Mouse (Mus musculus): ENCODE measurements around the gene Olfr1337. TPM values are rescaled to one million over a fixed set of nuclear protein-coding genes. Genes with fewer than 3 reads are reported as not detected.
"Not testable (repeated sequence)": the region's sequence is repeated elsewhere in the genome, so short reads cannot be mapped to it uniquely, and the experiment has no call there.

Gene Olfr1337
- not detected in 2 replicates for polyA plus RNA-seq (2015; fragmentation: Nextera tagmentation; extraction: Ambion mirVana)

- Histone ChIP-seq H3K27me3 (no peaks in the 10 kb centered on the region), H3K9me3 (no peaks in the 10 kb centered on the region), H3K4me2 (no peak within 1 kb of the TSS), H3K9ac (no peak within 1 kb of the TSS), H3K4me3 (no peak within 1 kb of the TSS), H3K4me1 (replicated peaks) (no peaks in the 10 kb centered on the region), H3K27ac (no peak within 1 kb of the TSS), H3K36me3 (no peaks in the 10 kb centered on the region)
- ATAC-seq (ENCODE audit: low FRiP score): no peak
- WGBS: 79% methylated on average over 2 of the region's 2 CpGs
Measured at GRCm38 (mm10) chr4:118782486-118782885, at the start of gene Olfr1337. TSS of gene Olfr1337 (minus strand) at chr4:118782586.

GRCm38 (mm10) chr4:118818921-118819320, 36.5 kb upstream of the Olfr1337 start:
- no peak for ATAC-seq (ENCODE audit: low FRiP score)
- Histone ChIP-seq H3K27ac (no peak overlapping the region), H3K9me3 (no peaks in the 10 kb centered on the region), H3K4me1 (replicated peaks) (no peaks in the 10 kb centered on the region), H3K4me2 (no peak overlapping the region), H3K4me3 (no peak overlapping the region), H3K27me3 (no peaks in the 10 kb centered on the region), H3K9ac (no peak overlapping the region), H3K36me3 (no peaks in the 10 kb centered on the region)
- WGBS: 93% methylated on average over 1 of the region's 1 CpGs

DNA sequence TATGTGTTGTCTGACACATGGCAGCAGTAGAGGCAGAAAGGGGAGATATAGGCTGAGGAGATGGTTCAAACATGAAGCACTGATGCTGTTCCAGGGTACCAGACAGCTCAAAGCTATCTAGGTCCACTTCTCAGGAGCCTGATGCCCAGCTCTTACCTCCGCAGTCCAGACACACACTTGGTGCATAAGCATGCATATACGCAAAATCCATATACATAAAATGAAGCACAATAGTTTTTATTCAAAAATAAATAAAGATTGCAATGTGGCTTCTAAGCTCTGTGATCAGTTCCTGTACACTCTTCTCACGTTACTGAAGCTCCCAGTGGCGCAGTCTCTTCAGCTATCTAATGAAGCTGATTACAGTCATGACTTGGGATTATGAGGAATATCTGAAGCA, 27.5 kb upstream of the Olfr1337 start, which contains the start of gene Olfr1335:
Gene Olfr1335 (minus strand): TSS at position 101 of the 400 bp plus-strand sequence.
- no peak for ATAC-seq (ENCODE audit: low FRiP score)

GRCm38 (mm10) chr4:118792796-118793195, 10.4 kb upstream of the Olfr1337 start:
- not testable (repeated sequence) for H3K9me3 ChIP-seq; H3K4me3 ChIP-seq; H3K27ac ChIP-seq; H3K9ac ChIP-seq; H3K4me1 ChIP-seq (replicated peaks); H3K4me2 ChIP-seq; H3K36me3 ChIP-seq; H3K27me3 ChIP-seq; ATAC-seq (ENCODE audit: low FRiP score)

More for the DNA sequence above, 27.5 kb upstream of the Olfr1337 start, which contains the start of gene Olfr1335:
- Histone ChIP-seq H3K4me2 (no peak within 1 kb of the TSS), H3K27ac (no peak within 1 kb of the TSS), H3K27me3 (no peaks in the 10 kb centered on the region), H3K4me3 (no peak within 1 kb of the TSS), H3K36me3 (no peaks in the 10 kb centered on the region), H3K4me1 (replicated peaks) (no peaks in the 10 kb centered on the region), H3K9ac (no peak within 1 kb of the TSS), H3K9me3 (no peaks in the 10 kb centered on the region)
- WGBS: 97% methylated on average over 4 of the region's 4 CpGs

DNA sequence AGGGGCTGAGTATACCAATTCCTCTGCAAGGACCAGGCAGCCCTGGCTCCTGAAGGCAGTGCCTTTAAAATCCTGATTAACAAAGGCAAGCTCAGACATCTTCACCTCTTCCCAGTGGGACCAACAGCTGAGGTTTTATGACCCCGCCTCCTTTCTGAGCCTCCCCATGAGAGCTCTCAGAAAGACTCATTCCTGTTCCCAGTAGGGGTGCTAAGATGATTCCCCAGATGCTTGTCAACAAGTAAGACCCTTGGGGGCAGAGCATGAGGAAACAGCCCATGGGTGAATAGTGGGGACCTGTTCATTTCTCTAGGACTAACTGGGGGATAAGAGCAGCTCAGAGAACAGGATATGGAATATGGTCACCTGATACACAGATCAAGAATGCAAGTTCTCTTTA, 23.7 kb downstream of the Olfr1337 start, which contains the start of gene Olfr1338:
Gene Olfr1338 (minus strand): TSS at position 101 of the 400 bp plus-strand sequence.
- no peak within 1 kb of the TSS for H3K27ac ChIP-seq
- no peak within 1 kb of the TSS for H3K9ac ChIP-seq
- H3K9me3 ChIP-seq: no peaks in the 10 kb centered on the region
- H3K4me1 ChIP-seq (replicated peaks): no peaks in the 10 kb centered on the region
- no peak within 1 kb of the TSS for H3K4me3 ChIP-seq
- no peaks in the 10 kb centered on the region for H3K27me3 ChIP-seq
- ATAC-seq (ENCODE audit: low FRiP score): no peak
- no peaks in the 10 kb centered on the region for H3K36me3 ChIP-seq
- no peak within 1 kb of the TSS for H3K4me2 ChIP-seq
- WGBS: 94% methylated on average over 1 of the region's 1 CpGs

DNA sequence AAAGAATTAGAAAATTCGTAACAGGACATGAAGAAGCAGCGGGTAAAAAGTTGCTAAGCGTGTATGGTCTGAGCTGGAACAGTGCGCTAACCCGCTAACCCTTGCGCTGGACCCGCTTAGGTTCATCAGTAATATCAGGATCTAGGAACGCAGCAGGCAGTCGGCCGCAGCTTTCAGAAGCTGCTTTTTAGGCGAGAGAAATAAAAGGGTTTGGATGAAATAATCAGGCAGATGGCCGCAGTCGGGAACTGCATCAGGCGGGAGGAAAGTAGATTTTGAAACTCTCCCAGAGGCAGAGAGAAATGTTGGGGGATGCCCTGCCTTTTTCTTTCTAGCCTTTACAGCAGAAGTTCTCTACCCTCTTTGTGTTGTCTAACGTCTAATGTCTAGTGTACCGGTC, 40.5 kb downstream of the Olfr1337 start:
- Histone ChIP-seq H3K9ac (no peak overlapping the region), H3K36me3 (no peaks in the 10 kb centered on the region), H3K4me2 (peak overlapping the region; percentile 35), H3K4me1 (replicated peaks) (peaks cover 9% of the 10 kb centered on the region), H3K4me3 (no peak overlapping the region), H3K27me3 (peaks cover 31% of the 10 kb centered on the region), H3K9me3 (no peaks in the 10 kb centered on the region), H3K27ac (no peak overlapping the region)
- WGBS: 4% methylated on average over 16 of the region's 16 CpGs
- ATAC-seq (ENCODE audit: low FRiP score): no peak

DNA sequence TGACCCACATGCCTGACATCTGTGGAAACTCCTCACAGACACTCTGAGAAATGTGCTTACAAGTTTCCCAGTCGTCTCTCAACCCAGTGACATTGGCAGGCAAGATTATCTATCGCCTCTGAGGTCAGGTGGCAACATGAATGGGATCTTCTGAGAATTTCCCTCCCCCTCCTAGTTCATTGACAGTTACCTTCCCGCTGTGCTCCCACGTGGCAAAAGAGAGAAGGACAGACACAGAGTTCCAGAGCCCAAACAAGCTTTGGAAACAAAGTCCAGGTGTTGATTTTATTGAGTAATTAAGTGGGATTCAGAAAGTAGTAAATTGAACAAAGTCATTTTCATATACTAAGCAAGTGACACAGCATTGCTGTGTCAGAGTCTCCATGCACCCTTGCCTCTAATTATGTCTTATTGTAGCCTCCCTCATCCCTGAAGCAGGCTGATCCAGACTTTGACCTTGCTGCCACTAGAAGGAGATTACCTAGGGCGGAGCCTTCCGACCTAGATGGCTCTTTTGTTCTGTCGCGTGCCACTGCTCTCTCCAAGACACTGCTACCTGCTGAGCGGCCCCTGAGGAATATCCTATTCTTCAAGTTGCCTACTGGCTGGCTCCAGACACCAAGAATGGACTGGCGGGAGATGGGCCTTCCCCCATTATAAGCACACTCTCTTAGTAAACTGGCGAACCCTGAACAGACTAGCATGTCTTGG, 41.2 kb downstream of the Olfr1337 start:
- Histone ChIP-seq H3K4me1 (replicated peaks) (peaks cover 9% of the 10 kb centered on the region), H3K27me3 (peaks cover 31% of the 10 kb centered on the region), H3K27ac (no peak overlapping the region), H3K9ac (no peak overlapping the region), H3K4me2 (peak overlapping the region; percentile 35), H3K36me3 (no peaks in the 10 kb centered on the region), H3K9me3 (no peaks in the 10 kb centered on the region), H3K4me3 (no peak overlapping the region)
- no peak for ATAC-seq (ENCODE audit: low FRiP score)
- WGBS: 4% methylated on average over 11 of the region's 11 CpGs

GRCm38 (mm10) chr4:118739574-118739973, 42.8 kb downstream of the Olfr1337 start:
- no peak overlapping the region for H3K4me2 ChIP-seq
- peaks cover 31% of the 10 kb centered on the region for H3K27me3 ChIP-seq
- H3K27ac ChIP-seq: no peak overlapping the region
- 61% methylated on average over 3 of the region's 3 CpGs for WGBS
- ATAC-seq (ENCODE audit: low FRiP score): no peak
- no peaks in the 10 kb centered on the region for H3K9me3 ChIP-seq
- H3K9ac ChIP-seq: no peak overlapping the region
- H3K4me1 ChIP-seq (replicated peaks): peaks cover 9% of the 10 kb centered on the region
- no peak overlapping the region for H3K4me3 ChIP-seq
- no peaks in the 10 kb centered on the region for H3K36me3 ChIP-seq

DNA sequence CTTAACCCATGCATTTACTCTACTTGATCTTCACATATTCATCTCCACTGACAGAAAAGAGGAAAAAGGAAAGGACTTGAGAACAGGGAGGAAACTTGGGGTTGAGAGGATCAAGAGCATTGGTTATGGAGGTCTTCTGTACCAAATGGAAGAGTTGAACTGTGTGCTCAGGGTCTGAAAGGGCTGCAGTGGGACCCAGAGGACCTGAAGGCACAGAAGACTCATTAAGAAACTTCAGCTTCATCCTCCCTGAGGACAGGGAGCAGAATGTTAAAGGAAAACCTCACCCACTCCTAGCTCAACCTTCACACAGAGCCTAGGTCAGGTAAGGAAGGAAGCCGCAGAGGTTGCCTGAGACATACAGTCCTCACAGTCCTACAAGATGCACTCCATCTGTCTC, 50.5 kb downstream of the Olfr1337 start, which contains the start of gene Olfr1339:
Gene Olfr1339 (plus strand): TSS at position 301 of the 400 bp plus-strand sequence.
- no peak within 1 kb of the TSS for H3K27ac ChIP-seq

More for the DNA sequence above, 50.5 kb downstream of the Olfr1337 start, which contains the start of gene Olfr1339:
- Histone ChIP-seq H3K4me1 (replicated peaks) (no peaks in the 10 kb centered on the region), H3K4me3 (no peak within 1 kb of the TSS), H3K9me3 (no peaks in the 10 kb centered on the region), H3K27me3 (no peaks in the 10 kb centered on the region), H3K36me3 (no peaks in the 10 kb centered on the region), H3K9ac (no peak within 1 kb of the TSS), H3K4me2 (no peak within 1 kb of the TSS)
- WGBS: 90% methylated on average over 1 of the region's 1 CpGs
- no peak for ATAC-seq (ENCODE audit: low FRiP score)

Other genes starting within 250 kb of the Olfr1337 start
- gene Tmem125, start 238.5 kb downstream of the Olfr1337 start, polyA plus RNA-seq (2015; fragmentation: Nextera tagmentation; extraction: Ambion mirVana): 0.12 and 0.13 TPM in 2 replicates
- 1.3 and 2.3 TPM in 2 replicates for gene Cfap57, start 161.8 kb downstream of the Olfr1337 start, polyA plus RNA-seq (2015; fragmentation: Nextera tagmentation; extraction: Ambion mirVana)
- 106 and 121 TPM in 2 replicates for gene Ebna1bp2, start 161.8 kb downstream of the Olfr1337 start, polyA plus RNA-seq (2015; fragmentation: Nextera tagmentation; extraction: Ambion mirVana)
- gene Olfr62, start 123.6 kb downstream of the Olfr1337 start, polyA plus RNA-seq (2015; fragmentation: Nextera tagmentation; extraction: Ambion mirVana): not detected in 2 replicates
- gene Olfr1342, start 89.8 kb downstream of the Olfr1337 start, polyA plus RNA-seq (2015; fragmentation: Nextera tagmentation; extraction: Ambion mirVana): not detected in 2 replicates
- not detected in 2 replicates for gene Olfr1341, start 79.1 kb downstream of the Olfr1337 start, polyA plus RNA-seq (2015; fragmentation: Nextera tagmentation; extraction: Ambion mirVana)
- gene Olfr1340, start 62.4 kb downstream of the Olfr1337 start, polyA plus RNA-seq (2015; fragmentation: Nextera tagmentation; extraction: Ambion mirVana): not detected in 2 replicates
- not detected in 2 replicates for gene Olfr1339, start 50.4 kb downstream of the Olfr1337 start, polyA plus RNA-seq (2015; fragmentation: Nextera tagmentation; extraction: Ambion mirVana)
- gene Olfr1338, start 23.8 kb downstream of the Olfr1337 start, polyA plus RNA-seq (2015; fragmentation: Nextera tagmentation; extraction: Ambion mirVana): not detected in 2 replicates
- not detected in 2 replicates for gene Olfr1335, start 27.4 kb upstream of the Olfr1337 start, polyA plus RNA-seq (2015; fragmentation: Nextera tagmentation; extraction: Ambion mirVana)
- gene Olfr1333, start 53.7 kb upstream of the Olfr1337 start, polyA plus RNA-seq (2015; fragmentation: Nextera tagmentation; extraction: Ambion mirVana): not detected in 2 replicates
- not detected in 2 replicates for gene Olfr1331, start 82.1 kb upstream of the Olfr1337 start, polyA plus RNA-seq (2015; fragmentation: Nextera tagmentation; extraction: Ambion mirVana)
- not detected in 2 replicates for gene Olfr1330, start 106.0 kb upstream of the Olfr1337 start, polyA plus RNA-seq (2015; fragmentation: Nextera tagmentation; extraction: Ambion mirVana)
- not detected in 2 replicates for gene Olfr1329, start 134.9 kb upstream of the Olfr1337 start, polyA plus RNA-seq (2015; fragmentation: Nextera tagmentation; extraction: Ambion mirVana)
- not detected in 2 replicates for gene Olfr1328, start 156.0 kb upstream of the Olfr1337 start, polyA plus RNA-seq (2015; fragmentation: Nextera tagmentation; extraction: Ambion mirVana)
- gene Lao1, start 179.0 kb upstream of the Olfr1337 start, polyA plus RNA-seq (2015; fragmentation: Nextera tagmentation; extraction: Ambion mirVana): not detected in 2 replicates

All from hindbrain, embryonic 13.5 days (tissue).